Mouse (Mus musculus) retina, postnatal 7 days (tissue): ENCODE measurements around the gene Ush1c.

Experiments used
- DNase-seq: peaks from one replicate; pipeline ENCODE4 v3.0.0-alpha.2; 2012; ENCODE audit warnings: low read depth, low spot score

The Ush1c gene

GRCm38 (mm10) chr7:46238346-46238745, at the start of gene Ush1c:
Gene Ush1c, minus strand, starts transcription at chr7:46238503.
- DNase-seq: no peak

- DNase-seq: no peak
Observed at GRCm38 (mm10) chr7:46287051-46287450, 48.7 kb upstream of the Ush1c start.

- no peak for DNase-seq
Observed at GRCm38 (mm10) chr7:46286391-46286790, 48.1 kb upstream of the Ush1c start.

GRCm38 (mm10) chr7:46285161-46285839, 47.0 kb upstream of the Ush1c start:
- no peak for DNase-seq

GRCm38 (mm10) chr7:46283681-46284080, 45.4 kb upstream of the Ush1c start:
- DNase-seq: no peak

- DNase-seq: no peak
Observed at GRCm38 (mm10) chr7:46282276-46282675, 44.0 kb upstream of the Ush1c start.

GRCm38 (mm10) chr7:46280896-46281295, 42.6 kb upstream of the Ush1c start:
- no peak for DNase-seq

- DNase-seq: peak; percentile 68
Observed at GRCm38 (mm10) chr7:46279946-46280345, 41.6 kb upstream of the Ush1c start.

GRCm38 (mm10) chr7:46276156-46276555, 37.9 kb upstream of the Ush1c start:
- DNase-seq: no peak

GRCm38 (mm10) chr7:46251841-46252240, 13.5 kb upstream of the Ush1c start:
- no peak for DNase-seq

GRCm38 (mm10) chr7:46247606-46248005, 9.3 kb upstream of the Ush1c start:
- no peak for DNase-seq

- DNase-seq: no peak
Observed at GRCm38 (mm10) chr7:46246876-46247275, 8.6 kb upstream of the Ush1c start.

- DNase-seq: no peak
Observed at GRCm38 (mm10) chr7:46240696-46241095, 2.4 kb upstream of the Ush1c start, which contains the start of gene Otog. Gene Otog, plus strand, starts transcription at chr7:46240987.

GRCm38 (mm10) chr7:46240091-46240490, 1.8 kb upstream of the Ush1c start:
- DNase-seq: no peak

GRCm38 (mm10) chr7:46237192-46237591, 1.1 kb downstream of the Ush1c start:
- DNase-seq: no peak

- DNase-seq: no peak
Observed at GRCm38 (mm10) chr7:46236363-46236762, 1.9 kb downstream of the Ush1c start.

- DNase-seq: no peak
Observed at GRCm38 (mm10) chr7:46235948-46236347, 2.4 kb downstream of the Ush1c start.

GRCm38 (mm10) chr7:46226936-46227335, 11.4 kb downstream of the Ush1c start:
- DNase-seq: no peak

GRCm38 (mm10) chr7:46226253-46226652, 12.1 kb downstream of the Ush1c start:
- no peak for DNase-seq

GRCm38 (mm10) chr7:46220591-46221129, 17.6 kb downstream of the Ush1c start:
- DNase-seq: no peak

GRCm38 (mm10) chr7:46218415-46218814, 19.9 kb downstream of the Ush1c start:
- no peak for DNase-seq

- DNase-seq: no peak
Observed at GRCm38 (mm10) chr7:46216481-46216880, 21.8 kb downstream of the Ush1c start.

- DNase-seq: no peak
Observed at GRCm38 (mm10) chr7:46210276-46210675, 28.0 kb downstream of the Ush1c start.

- no peak for DNase-seq
Observed at GRCm38 (mm10) chr7:46208131-46208530, 30.2 kb downstream of the Ush1c start.
